Mouse (Mus musculus) MEL-GATA-1-ER (cell line): Measurements from ENCODE around the gene Serpina11.

Source experiments
- DNase-seq: peaks from one replicate; pipeline ENCODE4 v3.0.0-alpha.2; 2012; ENCODE audit warnings: low read depth; ENCODE audit errors: extremely low read depth

Gene Serpina11

GRCm38 (mm10) chr12:103989857-103990256 is at the start of gene Serpina11:
Gene Serpina11 (minus strand): TSS chr12:103989957.
- DNase-seq, result no peak

- no peak for DNase-seq
Measured at GRCm38 (mm10) chr12:104038181-104038580, 48.4 kb upstream of the Serpina11 start.

GRCm38 (mm10) chr12:104033752-104034151 is 44.0 kb upstream of the Serpina11 start:
- no peak for DNase-seq

GRCm38 (mm10) chr12:104029986-104030385 is 40.2 kb upstream of the Serpina11 start:
- no peak for DNase-seq

- DNase-seq, result no peak
Measured at GRCm38 (mm10) chr12:104015280-104015679, 25.5 kb upstream of the Serpina11 start.

- no peak for DNase-seq
Measured at GRCm38 (mm10) chr12:104013620-104014019, 23.9 kb upstream of the Serpina11 start, which contains the start of gene Serpina9. Gene Serpina9 (minus strand): TSS chr12:104013755.

- no peak for DNase-seq
Measured at GRCm38 (mm10) chr12:104004689-104005088, 14.9 kb upstream of the Serpina11 start.

GRCm38 (mm10) chr12:104003238-104003612 is 13.5 kb upstream of the Serpina11 start:
- no peak for DNase-seq

GRCm38 (mm10) chr12:104002569-104003237 is 12.9 kb upstream of the Serpina11 start:
- no peak for DNase-seq

- no peak for DNase-seq
Measured at GRCm38 (mm10) chr12:104000594-104000993, 10.8 kb upstream of the Serpina11 start.

GRCm38 (mm10) chr12:103999611-104000010 is 9.9 kb upstream of the Serpina11 start:
- no peak for DNase-seq

GRCm38 (mm10) chr12:103996513-103996912 is 6.8 kb upstream of the Serpina11 start:
- DNase-seq, result no peak

- DNase-seq, result no peak
Measured at GRCm38 (mm10) chr12:103995292-103996072, 5.7 kb upstream of the Serpina11 start.

- no peak for DNase-seq
Measured at GRCm38 (mm10) chr12:103992945-103993344, 3.2 kb upstream of the Serpina11 start.

- DNase-seq, result no peak
Measured at GRCm38 (mm10) chr12:103989514-103989767, 316 bp downstream of the Serpina11 start.

GRCm38 (mm10) chr12:103988754-103989513 is 823 bp downstream of the Serpina11 start:
- DNase-seq, result no peak

GRCm38 (mm10) chr12:103985868-103986267 is 3.9 kb downstream of the Serpina11 start:
- no peak for DNase-seq

GRCm38 (mm10) chr12:103984935-103985334 is 4.8 kb downstream of the Serpina11 start:
- no peak for DNase-seq

GRCm38 (mm10) chr12:103981646-103982360 is 8.0 kb downstream of the Serpina11 start:
- no peak for DNase-seq

GRCm38 (mm10) chr12:103978294-103978693 is 11.5 kb downstream of the Serpina11 start:
- DNase-seq, result no peak

- DNase-seq, result no peak
Measured at GRCm38 (mm10) chr12:103977846-103978245, 11.9 kb downstream of the Serpina11 start.

- DNase-seq, result no peak
Measured at GRCm38 (mm10) chr12:103977060-103977459, 12.7 kb downstream of the Serpina11 start.
